In the genomic region with DNA sequence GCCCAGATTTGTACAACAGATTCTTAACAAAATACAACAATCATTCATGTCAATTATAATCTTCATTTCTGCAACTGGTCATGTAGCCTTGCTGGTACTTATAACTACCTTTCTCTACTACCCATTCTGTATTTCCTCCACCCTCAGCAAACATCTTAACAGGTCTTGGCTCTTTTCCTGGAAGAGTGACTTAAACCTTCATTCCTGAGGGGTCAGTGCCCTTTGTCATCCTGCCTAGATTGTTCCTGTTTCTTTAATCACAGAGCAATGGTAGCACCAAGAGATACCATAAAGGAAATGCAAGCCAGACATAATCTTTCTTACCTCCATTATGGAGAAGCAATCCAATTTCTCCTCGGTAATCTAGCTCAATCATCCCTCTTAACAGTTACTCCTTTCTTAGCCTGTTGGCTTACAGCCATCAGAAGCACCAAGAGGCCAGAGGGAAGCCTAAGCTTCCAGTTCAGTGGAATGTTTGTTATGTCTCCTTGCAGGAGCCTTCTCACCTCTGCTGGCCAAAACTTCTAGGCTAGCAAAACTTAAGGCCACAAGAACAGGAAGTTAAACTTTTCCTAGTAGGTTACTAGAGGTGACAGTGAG, we compare ENCODE assay signal across 9 mouse cellular contexts.
"Had no signal": no experiment of that assay in that cellular context is flagged by ENCODE, and none has a peak within 500 bp of the region (broad histone marks: within the 10 kb centered on the region; RNA-seq: fewer than 3 reads in every experiment).

No protein-coding gene starts in this region.

- H3K9ac ChIP-seq: limb, embryonic 12.5 days; liver, embryonic 14.5 days; midbrain, embryonic 13.5 days had no signal

- H3K4me3 ChIP-seq: layer of hippocampus, adult 2 months; limb, embryonic 12.5 days; midbrain, embryonic 13.5 days had no signal

- DNase-seq: kidney, adult 18-20 months; kidney, postnatal 36 days; right cerebral cortex, postnatal 25 days; thymus, postnatal 36 days had no signal

- H3K27ac ChIP-seq: kidney, postnatal 0 days; layer of hippocampus, adult 2 months; limb, embryonic 12.5 days; liver, embryonic 14.5 days; midbrain, embryonic 13.5 days had no signal

- H3K9me3 ChIP-seq: limb, embryonic 12.5 days; midbrain, embryonic 13.5 days had no signal

- H3K36me3 ChIP-seq: limb, embryonic 12.5 days; midbrain, embryonic 13.5 days had no signal

- H3K27me3 ChIP-seq: limb, embryonic 12.5 days; midbrain, embryonic 13.5 days had no signal

- ATAC-seq: midbrain, embryonic 13.5 days had no signal

- H3K4me2 ChIP-seq: limb, embryonic 12.5 days; midbrain, embryonic 13.5 days had no signal

- H3K4me1 ChIP-seq: limb, embryonic 12.5 days; midbrain, embryonic 13.5 days had no signal
